Mouse (Mus musculus): ENCODE results near the gene Enpp3.
"Not testable (repeated sequence)": the region's sequence is repeated elsewhere in the genome, so short reads cannot be mapped to it uniquely, and the experiment has no call there.

Gene Enpp3

GRCm38 (mm10) chr10:24822842-24823241 lies 19.8 kb downstream of the Enpp3 start:
- no peak for DNase-seq (ENCODE audit: low spot score in 2 of 2)

GRCm38 (mm10) chr10:24821990-24822676 lies 20.5 kb downstream of the Enpp3 start:
- DNase-seq (ENCODE audit: low spot score in 2 of 2), result no peak

- DNase-seq (ENCODE audit: low spot score in 2 of 2), result no peak
Measured at GRCm38 (mm10) chr10:24819526-24819925, 23.1 kb downstream of the Enpp3 start.

- DNase-seq (ENCODE audit: low spot score in 2 of 2), result no peak
Measured at GRCm38 (mm10) chr10:24810639-24811038, 32.0 kb downstream of the Enpp3 start.

GRCm38 (mm10) chr10:24806756-24807155 lies 35.9 kb downstream of the Enpp3 start:
- DNase-seq (ENCODE audit: low spot score in 2 of 2), result no peak

- DNase-seq (ENCODE audit: low spot score in 2 of 2), result no peak
Measured at GRCm38 (mm10) chr10:24805876-24806275, 36.7 kb downstream of the Enpp3 start.

- no peak for DNase-seq (ENCODE audit: low spot score in 2 of 2)
Measured at GRCm38 (mm10) chr10:24805173-24805572, 37.5 kb downstream of the Enpp3 start.

GRCm38 (mm10) chr10:24802742-24803244 lies 39.8 kb downstream of the Enpp3 start:
- not testable (repeated sequence) for DNase-seq (ENCODE audit: low spot score in 2 of 2)

- no peak for DNase-seq (ENCODE audit: low spot score in 2 of 2)
Measured at GRCm38 (mm10) chr10:24801796-24802195, 40.8 kb downstream of the Enpp3 start.

- peak in 1 of 2 experiments; percentile 56 for DNase-seq (ENCODE audit: low spot score in 2 of 2)
Measured at GRCm38 (mm10) chr10:24797246-24797645, 45.4 kb downstream of the Enpp3 start.

GRCm38 (mm10) chr10:24792756-24793155 lies 49.9 kb downstream of the Enpp3 start:
- DNase-seq (ENCODE audit: low spot score in 2 of 2), result no peak

GRCm38 (mm10) chr10:24789747-24790545 lies 52.7 kb downstream of the Enpp3 start:
- peak in 1 of 2 experiments; percentile 26 for DNase-seq (ENCODE audit: low spot score in 2 of 2)

- DNase-seq (ENCODE audit: low spot score in 2 of 2), result no peak
Measured at GRCm38 (mm10) chr10:24785345-24785744, 57.3 kb downstream of the Enpp3 start.

GRCm38 (mm10) chr10:24784624-24785276 lies 57.9 kb downstream of the Enpp3 start:
- DNase-seq (ENCODE audit: low spot score in 2 of 2), result no peak

GRCm38 (mm10) chr10:24783946-24784345 lies 58.7 kb downstream of the Enpp3 start:
- no peak for DNase-seq (ENCODE audit: low spot score in 2 of 2)

- no peak for DNase-seq (ENCODE audit: low spot score in 2 of 2)
Measured at GRCm38 (mm10) chr10:24778643-24779020, 64.0 kb downstream of the Enpp3 start.

GRCm38 (mm10) chr10:24777916-24778642 lies 64.5 kb downstream of the Enpp3 start:
- no peak for DNase-seq (ENCODE audit: low spot score in 2 of 2)

GRCm38 (mm10) chr10:24769496-24769895 lies 73.1 kb downstream of the Enpp3 start:
- no peak for DNase-seq (ENCODE audit: low spot score in 2 of 2)

- no peak for DNase-seq (ENCODE audit: low spot score in 2 of 2)
Measured at GRCm38 (mm10) chr10:24767695-24768094, 74.9 kb downstream of the Enpp3 start.

- DNase-seq (ENCODE audit: low spot score in 2 of 2), result no peak
Measured at GRCm38 (mm10) chr10:24766061-24766460, 76.6 kb downstream of the Enpp3 start.

GRCm38 (mm10) chr10:24765151-24765755 lies 77.4 kb downstream of the Enpp3 start:
- DNase-seq (ENCODE audit: low spot score in 2 of 2), result no peak
